ENCODE assay signal across 8 mouse cellular contexts in the genomic region with DNA sequence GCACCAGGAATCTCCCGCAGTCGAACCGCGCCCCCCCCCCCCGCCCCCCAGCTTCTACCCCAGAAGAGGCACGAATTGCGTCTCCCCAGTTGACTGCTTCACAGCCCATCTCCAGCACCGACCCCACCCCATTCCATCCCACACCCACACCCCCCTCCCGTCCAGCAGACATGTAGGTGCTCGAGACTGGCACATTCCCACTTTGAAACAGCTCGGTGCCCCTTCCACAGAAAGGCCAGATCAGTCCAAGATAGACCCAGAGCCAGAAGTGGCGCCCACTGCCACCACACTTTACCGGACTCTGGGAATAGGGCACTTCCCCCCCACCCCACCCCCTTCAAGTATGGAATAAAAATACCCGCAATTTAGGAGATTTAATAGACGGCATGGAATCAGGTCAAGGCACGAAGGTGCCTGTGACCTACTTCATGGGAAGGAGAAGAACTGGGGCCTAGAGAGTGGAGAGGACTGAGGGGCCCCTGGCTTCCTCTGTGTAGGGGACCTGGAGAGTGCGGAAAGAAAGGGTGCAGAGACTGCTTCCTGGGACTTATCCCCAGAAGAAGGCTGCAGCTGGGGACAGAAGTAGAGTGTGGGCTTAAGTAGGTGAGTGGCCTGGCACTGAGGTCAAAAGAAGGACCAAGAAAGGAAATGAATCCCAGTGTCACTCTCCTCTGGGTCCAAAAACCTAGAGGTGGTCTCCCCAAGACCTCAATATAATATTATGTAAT. TPM values are rescaled to one million over a fixed set of nuclear protein-coding genes. Genes with fewer than 3 reads are reported as not detected.
DNase-seq lines count a peak whose midpoint lies in the region; ATAC-seq and TF ChIP-seq lines count a peak whose summit lies in the region.

No protein-coding gene starts in this region.

- no peaks in the 10 kb centered on the region for H3K79me2 ChIP-seq in myocyte (ENCODE audit: control insufficient read depth, insufficient read depth)

- WGBS in lung, adult 2 months = 37% methylated on average over 13 of the region's 17 CpGs
- 27% methylated on average over 13 of the region's 17 CpGs for WGBS in embryonic facial prominence, embryonic 12.5 days
- 27% methylated on average over 16 of the region's 17 CpGs for WGBS in hindbrain, postnatal 0 days

- DNase-seq in lung, adult 2 months = no peak
- no peak for DNase-seq in lung, postnatal 36 days
- DNase-seq in hindbrain, postnatal 0 days (ENCODE audit: low spot score) = peak; percentile 40
- no peak for DNase-seq in embryo, embryonic 9.5 days (ENCODE audit: extremely low spot score)

- no peak for TF ChIP-seq CTCF in lung, adult 2 months (IDR thresholded peaks at IDR 0.05; ENCODE audit: insufficient read depth, low read length)
- no peak for TF ChIP-seq CTCF in hindbrain, postnatal 0 days (IDR thresholded peaks at IDR 0.05; ENCODE audit: low read depth)

- H3K9me3 ChIP-seq in embryonic facial prominence, embryonic 12.5 days = no peaks in the 10 kb centered on the region
- H3K9me3 ChIP-seq in hindbrain, postnatal 0 days (ENCODE audit: low read length) = no peaks in the 10 kb centered on the region

- H3K27me3 ChIP-seq in embryonic facial prominence, embryonic 12.5 days = peaks cover 35% of the 10 kb centered on the region
- H3K27me3 ChIP-seq in hindbrain, postnatal 0 days (ENCODE audit: insufficient read depth, low read length) = peaks cover 11% of the 10 kb centered on the region
- no peaks in the 10 kb centered on the region for H3K27me3 ChIP-seq in myocyte (ENCODE audit: control insufficient read depth, insufficient read depth, insufficient read length)

- TF ChIP-seq POLR2A in lung, adult 2 months (IDR thresholded peaks at IDR 0.05; ENCODE audit: borderline replicate concordance, extremely low read depth, low read depth, low read length) = no peak
- TF ChIP-seq POLR2A in myocyte (IDR thresholded peaks at IDR 0.05; ENCODE audit: insufficient read length, low read depth) = no peak

- H3K36me3 ChIP-seq in embryonic facial prominence, embryonic 12.5 days = no peaks in the 10 kb centered on the region
- H3K36me3 ChIP-seq in hindbrain, postnatal 0 days (ENCODE audit: insufficient read depth, low read length) = no peaks in the 10 kb centered on the region
- H3K36me3 ChIP-seq in myocyte (ENCODE audit: control insufficient read depth, insufficient read depth) = no peaks in the 10 kb centered on the region

- H3ac ChIP-seq in myocyte (ENCODE audit: control insufficient read depth, insufficient read length) = peak overlapping the region; percentile 15

- no peak overlapping the region for H3K27ac ChIP-seq in embryonic facial prominence, embryonic 12.5 days
- no peak overlapping the region for H3K27ac ChIP-seq in hindbrain, postnatal 0 days

- ATAC-seq in embryonic facial prominence, embryonic 12.5 days (ENCODE audit: insufficient number of reproducible peaks, insufficient read depth, low FRiP score, low TSS enrichment) = no peak
- no peak for ATAC-seq in hindbrain, postnatal 0 days
- no peak for ATAC-seq in cerebellum, adult (ENCODE audit: insufficient number of reproducible peaks, low FRiP score, low TSS enrichment)
- no peak for ATAC-seq in megakaryocyte progenitor cell, adult 5-6 weeks (replicated peaks; ENCODE audit: poor library complexity)

- peak overlapping the region; percentile 20 for H3K4me3 ChIP-seq in lung, adult 2 months (replicated peaks; ENCODE audit: extremely low read depth, low read depth, low read length)
- H3K4me3 ChIP-seq in embryonic facial prominence, embryonic 12.5 days = peak overlapping the region; percentile 86
- H3K4me3 ChIP-seq in hindbrain, postnatal 0 days (ENCODE audit: low read length) = peak overlapping the region; percentile 80
- peak overlapping the region; percentile 41 for H3K4me3 ChIP-seq in myocyte

- H3K4me2 ChIP-seq in embryonic facial prominence, embryonic 12.5 days (replicated peaks) = peak overlapping the region; percentile 81
- peak overlapping the region; percentile 77 for H3K4me2 ChIP-seq in hindbrain, postnatal 0 days (ENCODE audit: low read depth, low read length)
- H3K4me2 ChIP-seq in myocyte (ENCODE audit: low read depth) = peak overlapping the region; percentile 83

- no peak overlapping the region for H3K9ac ChIP-seq in embryonic facial prominence, embryonic 12.5 days
- H3K9ac ChIP-seq in hindbrain, postnatal 0 days (replicated peaks; ENCODE audit: low read length) = peak overlapping the region; percentile 61

- H3K4me1 ChIP-seq in lung, adult 2 months (ENCODE audit: control insufficient read depth, insufficient read depth, low read length) = 0 out of 2 replicates have a peak, but pooled peaks cover 2% of the 10 kb centered on the region
- peaks cover 11% of the 10 kb centered on the region for H3K4me1 ChIP-seq in embryonic facial prominence, embryonic 12.5 days
- 0 out of 2 replicates have a peak, but pooled peaks cover 4% of the 10 kb centered on the region for H3K4me1 ChIP-seq in hindbrain, postnatal 0 days (ENCODE audit: insufficient read depth, low read length)

TF ChIP-seq in myocyte, 11 proteins besides CTCF, POLR2A, EP300 and RAD21:
- TF ChIP-seq E2F4 (IDR thresholded peaks at IDR 0.05; ENCODE audit: insufficient read depth) (no peak), MAX (IDR thresholded peaks at IDR 0.05; ENCODE audit: low read depth) (no peak), TCF3 (IDR thresholded peaks at IDR 0.05; ENCODE audit: insufficient read length, low read depth) (no peak), SRF (IDR thresholded peaks at IDR 0.05; ENCODE audit: control insufficient read depth, insufficient read length, low read depth) (no peak), MYOD1 (IDR thresholded peaks at IDR 0.05; ENCODE audit: control insufficient read depth in 1 of 3, insufficient read length in 2 of 3, low read depth in 2 of 3) (no peak), TCF12 (IDR thresholded peaks at IDR 0.05; ENCODE audit: insufficient read depth, poor library complexity, severe bottlenecking) (no peak), POLR2AphosphoS2 (IDR thresholded peaks at IDR 0.05; ENCODE audit: insufficient read length, low read depth) (no peak), REST (IDR thresholded peaks at IDR 0.05; ENCODE audit: insufficient read depth, insufficient read length) (no peak), MYOG (IDR thresholded peaks at IDR 0.05; ENCODE audit: control insufficient read depth in 1 of 3, insufficient read depth in 1 of 3, insufficient read length in 2 of 3, low read depth in 2 of 3) (no peak), USF1 (IDR thresholded peaks at IDR 0.05; ENCODE audit: low read depth) (no peak), CEBPB (IDR thresholded peaks at IDR 0.05; ENCODE audit: insufficient read depth, poor library complexity, severe bottlenecking) (no peak)
TF ChIP-seq in myocyte: peak in this region for 0.

RNA-seq across cellular contexts. Expression of a gene that starts 0.7 kb away (rescaled TPM):
- polyA plus RNA-seq in lung, adult 2 months (2012; rRNA removed) = 18.5 and 20.9 TPM in 2 replicates
- 0.32 and 0.70 TPM in 2 replicates for polyA plus RNA-seq in embryonic facial prominence, embryonic 12.5 days (2016; fragmentation: Nextera tagmentation; extraction: Ambion mirVana)
- 1.5 and 3.8 TPM in 2 replicates for total RNA-seq in hindbrain, postnatal 0 days (2014; rRNA removed)
- polyA plus RNA-seq in hindbrain, postnatal 0 days (2015; fragmentation: Nextera tagmentation; extraction: Ambion mirVana) = 4.2 and 4.6 TPM in 2 replicates
- polyA plus RNA-seq in myocyte (2012; fragmentation: generic; extraction: Trizol) = 2.7 TPM
- 2.3 and 3.0 TPM in 2 replicates for total RNA-seq in megakaryocyte progenitor cell, adult 5-6 weeks (2015)
- total RNA-seq in megakaryocyte progenitor cell, adult 5-6 weeks (2017) = 0.92 and 1.0 TPM in 2 replicates

RNA-seq across cellular contexts. Expression of a gene that starts 9.1 kb away (rescaled TPM):
- polyA plus RNA-seq in lung, adult 2 months (2012; rRNA removed) = 2.7 and 5.1 TPM in 2 replicates
- 6.9 and 7.6 TPM in 2 replicates for polyA plus RNA-seq in embryonic facial prominence, embryonic 12.5 days (2016; fragmentation: Nextera tagmentation; extraction: Ambion mirVana)
- 2.0 and 2.6 TPM in 2 replicates for total RNA-seq in hindbrain, postnatal 0 days (2014; rRNA removed)
- polyA plus RNA-seq in hindbrain, postnatal 0 days (2015; fragmentation: Nextera tagmentation; extraction: Ambion mirVana) = 3.6 and 4.8 TPM in 2 replicates
- 2.1 TPM for polyA plus RNA-seq in myocyte (2012; fragmentation: generic; extraction: Trizol)
- 3.9 and 6.1 TPM in 2 replicates for total RNA-seq in megakaryocyte progenitor cell, adult 5-6 weeks (2015)
- 2.5 and 7.6 TPM in 2 replicates for total RNA-seq in megakaryocyte progenitor cell, adult 5-6 weeks (2017)

RNA-seq across cellular contexts. Expression of a gene that starts 35.9 kb away (rescaled TPM):
- 16.0 and 25.6 TPM in 2 replicates for polyA plus RNA-seq in lung, adult 2 months (2012; rRNA removed)
- polyA plus RNA-seq in embryonic facial prominence, embryonic 12.5 days (2016; fragmentation: Nextera tagmentation; extraction: Ambion mirVana) = 14.8 and 16.6 TPM in 2 replicates
- 83.4 and 84.4 TPM in 2 replicates for total RNA-seq in hindbrain, postnatal 0 days (2014; rRNA removed)
- polyA plus RNA-seq in hindbrain, postnatal 0 days (2015; fragmentation: Nextera tagmentation; extraction: Ambion mirVana) = 43.1 and 51.0 TPM in 2 replicates
- 163 TPM for polyA plus RNA-seq in myocyte (2012; fragmentation: generic; extraction: Trizol)
- 0.17 and 1.2 TPM in 2 replicates for total RNA-seq in megakaryocyte progenitor cell, adult 5-6 weeks (2015)
- total RNA-seq in megakaryocyte progenitor cell, adult 5-6 weeks (2017) = 0.41 and 0.92 TPM in 2 replicates

RNA-seq across cellular contexts. Expression of a gene that starts 39.6 kb away (rescaled TPM):
- 426 and 513 TPM in 2 replicates for polyA plus RNA-seq in lung, adult 2 months (2012; rRNA removed)
- 942 and 959 TPM in 2 replicates for polyA plus RNA-seq in embryonic facial prominence, embryonic 12.5 days (2016; fragmentation: Nextera tagmentation; extraction: Ambion mirVana)
- 462 and 515 TPM in 2 replicates for total RNA-seq in hindbrain, postnatal 0 days (2014; rRNA removed)
- polyA plus RNA-seq in hindbrain, postnatal 0 days (2015; fragmentation: Nextera tagmentation; extraction: Ambion mirVana) = 650 and 673 TPM in 2 replicates
- polyA plus RNA-seq in myocyte (2012; fragmentation: generic; extraction: Trizol) = 2,972 TPM
- 3,659 and 3,794 TPM in 2 replicates for total RNA-seq in megakaryocyte progenitor cell, adult 5-6 weeks (2015)
- total RNA-seq in megakaryocyte progenitor cell, adult 5-6 weeks (2017) = 1,648 and 1,816 TPM in 2 replicates

Comparison
In these comparisons a context has a peak if more than half of its experiments do, and no peak if none do; other contexts are left out.
1. H3K4me3 ChIP-seq: peak in every context shown above with its lines; median percentile 86 in embryonic facial prominence, embryonic 12.5 days; 80 in hindbrain, postnatal 0 days; 41 in myocyte; 20 in lung, adult 2 months.